Mouse (Mus musculus): ENCODE data around the gene Cops9.

DNA sequence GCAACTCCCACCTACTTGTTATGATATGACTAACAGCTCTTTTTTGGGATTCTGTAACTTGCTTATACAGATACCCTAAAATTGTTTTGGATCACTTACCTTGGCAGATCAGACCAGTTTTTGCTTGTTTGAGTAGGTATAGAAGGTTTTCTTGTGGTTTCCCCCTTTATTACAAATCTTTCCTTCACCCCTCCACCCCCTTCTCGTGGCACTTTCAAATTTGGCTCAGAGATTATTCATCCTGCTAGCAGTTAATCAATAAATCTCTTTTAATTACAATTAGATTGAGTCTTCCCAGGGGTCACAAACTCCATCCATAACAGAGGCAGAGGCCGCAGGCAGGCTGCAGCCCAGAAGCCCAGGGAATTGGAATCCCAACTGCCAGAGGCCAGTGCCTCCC, 24.3 kb downstream of the Cops9 start, which contains the start of gene Olfr12:
- TF ChIP-seq CTCF (IDR thresholded peaks at IDR 0.05; ENCODE audit: borderline replicate concordance, extremely low read depth, insufficient read depth, insufficient read length) (no peak), POLR2A (IDR thresholded peaks at IDR 0.05; ENCODE audit: borderline replicate concordance, extremely low read depth, insufficient read depth, insufficient read length, poor library complexity, severe bottlenecking) (no peak)
